Mouse (Mus musculus): ENCODE results near the gene Atxn1. TPM values are rescaled to one million over a fixed set of nuclear protein-coding genes. Genes with fewer than 3 reads are reported as not detected.

The Atxn1 gene
- total RNA-seq, 2 experiments from 2014 or later, result 32.0 to 47.0 TPM

- no peak for DNase-seq
Measured at GRCm38 (mm10) chr13:45861885-45862605, 102.8 kb downstream of the Atxn1 start.

GRCm38 (mm10) chr13:45861098-45861580 lies 103.7 kb downstream of the Atxn1 start:
- no peak for DNase-seq

- DNase-seq, result no peak
Measured at GRCm38 (mm10) chr13:45859081-45859709, 105.6 kb downstream of the Atxn1 start.

- DNase-seq, result no peak
Measured at GRCm38 (mm10) chr13:45857416-45857815, 107.4 kb downstream of the Atxn1 start.

GRCm38 (mm10) chr13:45854531-45854930 lies 110.3 kb downstream of the Atxn1 start:
- no peak for DNase-seq

- DNase-seq, result no peak
Measured at GRCm38 (mm10) chr13:45853691-45854090, 111.1 kb downstream of the Atxn1 start.

- no peak for DNase-seq
Measured at GRCm38 (mm10) chr13:45852288-45852687, 112.5 kb downstream of the Atxn1 start.

- DNase-seq, result no peak
Measured at GRCm38 (mm10) chr13:45851746-45852145, 113.1 kb downstream of the Atxn1 start.

GRCm38 (mm10) chr13:45851156-45851555 lies 113.7 kb downstream of the Atxn1 start:
- no peak for DNase-seq

- no peak for DNase-seq
Measured at GRCm38 (mm10) chr13:45850181-45850974, 114.4 kb downstream of the Atxn1 start.

GRCm38 (mm10) chr13:45849145-45850023 lies 115.4 kb downstream of the Atxn1 start:
- DNase-seq, result no peak

GRCm38 (mm10) chr13:45842511-45843055 lies 122.2 kb downstream of the Atxn1 start:
- no peak for DNase-seq

- no peak for DNase-seq
Measured at GRCm38 (mm10) chr13:45839901-45840300, 124.9 kb downstream of the Atxn1 start.

GRCm38 (mm10) chr13:45837609-45838220 lies 127.1 kb downstream of the Atxn1 start:
- DNase-seq, result no peak

- no peak for DNase-seq
Measured at GRCm38 (mm10) chr13:45836377-45837054, 128.3 kb downstream of the Atxn1 start.

GRCm38 (mm10) chr13:45834300-45834699 lies 130.5 kb downstream of the Atxn1 start:
- DNase-seq, result no peak

- no peak for DNase-seq
Measured at GRCm38 (mm10) chr13:45832695-45833350, 132.0 kb downstream of the Atxn1 start.

GRCm38 (mm10) chr13:45829341-45829936 lies 135.4 kb downstream of the Atxn1 start:
- DNase-seq, result no peak

- DNase-seq, result no peak
Measured at GRCm38 (mm10) chr13:45828035-45828434, 136.8 kb downstream of the Atxn1 start.
